Mouse (Mus musculus): Measurements from ENCODE around the gene 0610012G03Rik.

- TF ChIP-seq ZC3H11A (IDR thresholded peaks at IDR 0.05; ENCODE audit: borderline replicate concordance, low read depth, low read length) = no peak
- no peak for TF ChIP-seq CHD2 (IDR thresholded peaks at IDR 0.05; ENCODE audit: low read depth, low read length)
- TF ChIP-seq ZNF384 (IDR thresholded peaks at IDR 0.05; ENCODE audit: low read depth, low read length) = no peak
- no peak for TF ChIP-seq MAFK (IDR thresholded peaks at IDR 0.05; ENCODE audit: insufficient read depth, low read depth, low read length)
- TF ChIP-seq HCFC1 (IDR thresholded peaks at IDR 0.05; ENCODE audit: borderline replicate concordance, insufficient read depth, low read length) = no peak
Measured at GRCm38 (mm10) chr16:31945372-31945771, 2.9 kb downstream of the 0610012G03Rik start.

Data from ES-E14 (cell line).